9 mouse cellular contexts compared by ENCODE assay signal in genomic region chr10:27133135-27133534, GRCm38 (mm10).
DNase-seq lines count a peak whose midpoint lies in the region; ATAC-seq lines count a peak whose summit lies in the region.
"Had no signal": no experiment of that assay in that cellular context is flagged by ENCODE, and none has a peak within 500 bp of the region (broad histone marks: within the 10 kb centered on the region; RNA-seq: fewer than 3 reads in every experiment).

No protein-coding gene starts in this region.

- ATAC-seq in neural tube, embryonic 13.5 days (ENCODE audit: low read depth) = 0 out of 2 replicates have a peak, but pooled peaks have one; percentile 47

- intact Hi-C loops in left cerebral cortex, postnatal 36 days (cut with DNase I) = loop anchor here (5.0 to 10.0 kb wide), 3 partner anchors 544 to 1712 kb away; no protein-coding TSS in a partner anchor

- no peaks in the 10 kb centered on the region for H3K9me3 ChIP-seq in heart, embryonic 10.5 days
- H3K9me3 ChIP-seq in neural tube, embryonic 13.5 days = no peaks in the 10 kb centered on the region

- WGBS in heart, embryonic 10.5 days = 6% methylated on average over 1 of the region's 1 CpGs
- WGBS in neural tube, embryonic 13.5 days = 10% methylated on average over 1 of the region's 1 CpGs

- DNase-seq in heart, adult 9 months (ENCODE audit: low spot score in 2 of 2) = peak; percentile 6 to 31
- DNase-seq in heart, embryonic 10.5 days (ENCODE audit: low spot score) = no peak
- DNase-seq in cerebellum, postnatal 10 days = peak; percentile 75 to 81
- peak; percentile 66 to 92 for DNase-seq in frontal cortex, postnatal 36 days (ENCODE audit: low spot score in 2 of 2)
- DNase-seq in kidney, adult 8-10 months = peak; percentile 26 to 54
- DNase-seq in left cerebral cortex, postnatal 36 days (ENCODE audit: low spot score in 2 of 2) = peak; percentile 56 to 71
- no peak for DNase-seq in thymus, postnatal 4 days

- H3K4me1 ChIP-seq in heart, embryonic 10.5 days = no peaks in the 10 kb centered on the region
- H3K4me1 ChIP-seq in neural tube, embryonic 13.5 days (replicated peaks) = no peaks in the 10 kb centered on the region; the same call in 1 of the 2 replicates

- H3K4me3 ChIP-seq in heart, embryonic 10.5 days = no peak overlapping the region
- H3K4me3 ChIP-seq in neural tube, embryonic 13.5 days = no peak overlapping the region

- H3K9ac ChIP-seq in neural tube, embryonic 13.5 days = no peak overlapping the region

- H3K36me3 ChIP-seq in heart, embryonic 10.5 days = no peaks in the 10 kb centered on the region
- H3K36me3 ChIP-seq in neural tube, embryonic 13.5 days = no peaks in the 10 kb centered on the region

- no peak overlapping the region for H3K4me2 ChIP-seq in neural tube, embryonic 13.5 days

- no peak overlapping the region for H3K27ac ChIP-seq in heart, embryonic 10.5 days
- no peak overlapping the region for H3K27ac ChIP-seq in neural tube, embryonic 13.5 days (replicated peaks)
- H3K27ac ChIP-seq: macrophage had no signal

- no peaks in the 10 kb centered on the region for H3K27me3 ChIP-seq in heart, embryonic 10.5 days (ENCODE audit: insufficient read depth, poor library complexity, severe bottlenecking)
- no peaks in the 10 kb centered on the region for H3K27me3 ChIP-seq in neural tube, embryonic 13.5 days

Comparison
In these comparisons a context has a peak if more than half of its experiments do, and no peak if none do; other contexts are left out.
1. DNase-seq: peak in heart, adult 9 months (2 of 2), cerebellum, postnatal 10 days (2 of 2), frontal cortex, postnatal 36 days (2 of 2), kidney, adult 8-10 months (2 of 2) and left cerebral cortex, postnatal 36 days (2 of 2); none in heart, embryonic 10.5 days (single experiment) and thymus, postnatal 4 days (single experiment).